Mouse (Mus musculus) monocyte, adult 2 months (primary cell): Measurements from ENCODE around the gene Spsb1.

Source experiments
- DNase-seq, 2 experiments: peaks; one replicate each; pipeline ENCODE4 v3.0.0; 2022; ENCODE audit warnings: low spot score in 2 of 2, low read depth in 1 of 2

The Spsb1 gene

GRCm38 (mm10) chr4:149986671-149987417, 32.0 kb upstream of the Spsb1 start:
- DNase-seq = no peak

- no peak for DNase-seq
Observed at GRCm38 (mm10) chr4:149983921-149984645, 29.2 kb upstream of the Spsb1 start.

- no peak for DNase-seq
Observed at GRCm38 (mm10) chr4:149982154-149982553, 27.3 kb upstream of the Spsb1 start.

GRCm38 (mm10) chr4:149979819-149980308, 25.0 kb upstream of the Spsb1 start:
- peak; percentile 22 to 47 for DNase-seq

GRCm38 (mm10) chr4:149978820-149979219, 24.0 kb upstream of the Spsb1 start:
- no peak for DNase-seq

- no peak for DNase-seq
Observed at GRCm38 (mm10) chr4:149977801-149978544, 23.1 kb upstream of the Spsb1 start.

- DNase-seq = no peak
Observed at GRCm38 (mm10) chr4:149977181-149977580, 22.3 kb upstream of the Spsb1 start.

GRCm38 (mm10) chr4:149975730-149976254, 20.9 kb upstream of the Spsb1 start:
- DNase-seq = no peak

GRCm38 (mm10) chr4:149975291-149975690, 20.4 kb upstream of the Spsb1 start:
- no peak for DNase-seq

- no peak for DNase-seq
Observed at GRCm38 (mm10) chr4:149971393-149971792, 16.6 kb upstream of the Spsb1 start.

- DNase-seq = no peak
Observed at GRCm38 (mm10) chr4:149968526-149968925, 13.7 kb upstream of the Spsb1 start.

- DNase-seq = no peak
Observed at GRCm38 (mm10) chr4:149966963-149967362, 12.1 kb upstream of the Spsb1 start.

GRCm38 (mm10) chr4:149966252-149966651, 11.4 kb upstream of the Spsb1 start:
- DNase-seq = no peak

GRCm38 (mm10) chr4:149965672-149966071, 10.8 kb upstream of the Spsb1 start:
- DNase-seq = no peak

GRCm38 (mm10) chr4:149965242-149965641, 10.4 kb upstream of the Spsb1 start:
- DNase-seq = no peak

GRCm38 (mm10) chr4:149964770-149965169, 9.9 kb upstream of the Spsb1 start:
- no peak for DNase-seq

GRCm38 (mm10) chr4:149964285-149964684, 9.4 kb upstream of the Spsb1 start:
- no peak for DNase-seq

- DNase-seq = no peak
Observed at GRCm38 (mm10) chr4:149960391-149960790, 5.5 kb upstream of the Spsb1 start.

- no peak for DNase-seq
Observed at GRCm38 (mm10) chr4:149959816-149960215, 5.0 kb upstream of the Spsb1 start.

GRCm38 (mm10) chr4:149958566-149958965, 3.7 kb upstream of the Spsb1 start:
- peak in 1 of 2 experiments; percentile 61 for DNase-seq

- DNase-seq = no peak
Observed at GRCm38 (mm10) chr4:149956048-149956447, 1.2 kb upstream of the Spsb1 start.
